Comparison of ENCODE assay signal across 12 mouse cellular contexts in the genomic region with DNA sequence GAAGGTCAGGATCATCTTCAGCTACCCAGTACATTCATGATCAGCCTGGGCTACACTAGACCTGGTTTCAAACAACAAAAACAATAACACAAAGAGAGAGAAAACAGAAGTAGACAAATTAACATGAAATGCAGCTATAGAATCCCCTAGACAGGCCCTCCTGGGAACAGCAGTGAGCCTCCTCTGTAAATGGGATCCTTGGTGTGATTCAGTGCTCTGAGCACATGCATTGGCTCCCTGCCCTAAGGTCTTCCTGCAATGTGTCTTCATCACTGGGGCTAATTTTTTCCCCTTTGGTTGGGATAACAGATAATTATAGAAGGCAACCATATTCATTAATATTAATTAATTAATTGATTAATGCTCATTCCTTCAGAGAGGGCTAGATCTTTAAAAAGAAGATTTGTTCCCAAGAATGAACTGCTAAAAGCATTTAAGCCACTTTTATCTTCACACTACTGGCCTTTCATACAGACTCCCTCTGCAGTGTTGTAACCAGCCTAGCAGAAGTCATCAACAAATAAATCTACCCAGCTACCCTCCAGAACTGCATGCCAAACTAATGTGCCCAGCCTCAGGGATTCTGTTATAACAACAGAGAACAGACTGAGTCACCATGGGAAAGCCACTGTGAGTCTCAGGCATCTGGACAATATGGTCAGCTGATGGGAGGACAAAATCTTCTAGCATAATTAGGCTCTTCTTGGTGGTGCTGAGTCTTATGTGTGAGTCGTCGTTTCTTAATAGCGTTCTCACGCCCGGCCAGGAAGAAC. TPM values are rescaled to one million over a fixed set of nuclear protein-coding genes. Genes with fewer than 3 reads are reported as not detected.
DNase-seq lines count a peak whose midpoint lies in the region.
"Had no signal": no experiment of that assay in that cellular context is flagged by ENCODE, and none has a peak within 500 bp of the region (broad histone marks: within the 10 kb centered on the region; RNA-seq: fewer than 3 reads in every experiment).

No protein-coding gene starts in this region.

- peak; percentile 59 for DNase-seq in adrenal gland, adult 2 months
- no peak for DNase-seq in adrenal gland, postnatal 25 days
- DNase-seq in adrenal gland, postnatal 36 days, result peak; percentile 32 to 52
- no peak for DNase-seq in adrenal gland, adult 8-10 months
- DNase-seq in 3T3-L1 (ENCODE audit: low read depth, low spot score), result peak; percentile 82
- DNase-seq in layer of hippocampus, postnatal 10 days (ENCODE audit: low spot score in 2 of 2), result no peak
- DNase-seq: cerebellum, adult 11-12 months; cerebellum, adult 2 months; cerebellum, adult 9-10 months; cerebellum, postnatal 10 days; cerebellum, postnatal 25 days; forebrain, postnatal 0 days had no signal

RNA-seq across cellular contexts. Expression of a gene that starts 6.4 kb away (rescaled TPM):
- 10 to 100 TPM in 1 of 2 experiments, 1 to 10 TPM in 1; 7.8 to 13.8 TPM for total RNA-seq in adrenal gland, adult 2 months (2021)
- 7.4 and 9.2 TPM in 2 replicates for polyA plus RNA-seq in adrenal gland, adult 2 months (2012; rRNA removed)
- total RNA-seq in adrenal gland, postnatal 25 days (2021), result 6.9 and 10.4 TPM in 2 replicates
- 1 to 10 TPM; 7.3 to 7.4 TPM for total RNA-seq in adrenal gland, postnatal 36 days (2021)
- total RNA-seq in adrenal gland, adult 8-10 months (2022), result 10 to 100 TPM; 16.5 to 25.6 (median 19.5) TPM
- total RNA-seq in layer of hippocampus, postnatal 10 days (2021), result 100 to 1,000 TPM; 169 to 174 TPM

RNA-seq across cellular contexts. Expression of a gene that starts 20.1 kb away (rescaled TPM):
- total RNA-seq in adrenal gland, adult 2 months (2021), result 10 to 100 TPM; 81.4 to 86.1 TPM
- 8.4 and 9.1 TPM in 2 replicates for polyA plus RNA-seq in adrenal gland, adult 2 months (2012; rRNA removed)
- 75.2 and 95.7 TPM in 2 replicates for total RNA-seq in adrenal gland, postnatal 25 days (2021)
- total RNA-seq in adrenal gland, postnatal 36 days (2021), result 10 to 100 TPM; 71.1 to 92.2 TPM
- 10 to 100 TPM; 73.5 to 99.8 (median 89.0) TPM for total RNA-seq in adrenal gland, adult 8-10 months (2022)
- total RNA-seq in layer of hippocampus, postnatal 10 days (2021), result 10 to 100 TPM; 20.8 to 23.0 TPM

RNA-seq across cellular contexts. Expression of a gene that starts 20.3 kb away (rescaled TPM):
- total RNA-seq in adrenal gland, adult 2 months (2021), result 10 to 100 TPM; 16.8 to 22.5 TPM
- polyA plus RNA-seq in adrenal gland, adult 2 months (2012; rRNA removed), result 0.71 and 1.2 TPM in 2 replicates
- total RNA-seq in adrenal gland, postnatal 25 days (2021), result 24.0 and 24.5 TPM in 2 replicates
- total RNA-seq in adrenal gland, postnatal 36 days (2021), result 10 to 100 TPM; 21.8 to 26.3 TPM
- 10 to 100 TPM; 22.5 to 30.3 (median 26.7) TPM for total RNA-seq in adrenal gland, adult 8-10 months (2022)
- total RNA-seq in layer of hippocampus, postnatal 10 days (2021), result 10 to 100 TPM; 10.1 to 13.5 TPM

RNA-seq across cellular contexts. Expression of a gene that starts 35.5 kb away (rescaled TPM):
- 10 to 100 TPM; 20.4 to 35.6 TPM for total RNA-seq in adrenal gland, adult 2 months (2021)
- polyA plus RNA-seq in adrenal gland, adult 2 months (2012; rRNA removed), result 28.0 and 46.2 TPM in 2 replicates
- total RNA-seq in adrenal gland, postnatal 25 days (2021), result 30.8 and 35.1 TPM in 2 replicates
- 10 to 100 TPM; 28.4 to 31.4 TPM for total RNA-seq in adrenal gland, postnatal 36 days (2021)
- total RNA-seq in adrenal gland, adult 8-10 months (2022), result 10 to 100 TPM; 32.5 to 34.6 (median 32.9) TPM
- 10 to 100 TPM; 25.6 to 25.7 TPM for total RNA-seq in layer of hippocampus, postnatal 10 days (2021)

RNA-seq across cellular contexts. Expression of a gene that starts 56.9 kb away (rescaled TPM):
- total RNA-seq in adrenal gland, adult 2 months (2021), result 100 to 1,000 TPM; 209 to 250 TPM
- 901 and 1,116 TPM in 2 replicates for polyA plus RNA-seq in adrenal gland, adult 2 months (2012; rRNA removed)
- 190 and 227 TPM in 2 replicates for total RNA-seq in adrenal gland, postnatal 25 days (2021)
- 100 to 1,000 TPM; 231 to 240 TPM for total RNA-seq in adrenal gland, postnatal 36 days (2021)
- 100 to 1,000 TPM; 181 to 218 (median 205) TPM for total RNA-seq in adrenal gland, adult 8-10 months (2022)
- total RNA-seq in layer of hippocampus, postnatal 10 days (2021), result 100 to 1,000 TPM; 107 to 119 TPM

Comparison
In these comparisons a context has a peak if more than half of its experiments do, and no peak if none do; other contexts are left out.
1. DNase-seq: peak in adrenal gland, adult 2 months (single experiment), adrenal gland, postnatal 36 days (2 of 2) and 3T3-L1 (single experiment); none in adrenal gland, postnatal 25 days (single experiment), adrenal gland, adult 8-10 months (single experiment) and layer of hippocampus, postnatal 10 days (0 of 2).
2. RNA of a gene that starts 6.4 kb away (total RNA-seq): 169 to 174 TPM in layer of hippocampus, postnatal 10 days; 16.5 to 25.6 TPM in adrenal gland, adult 8-10 months, 7.8 to 13.8 TPM in adrenal gland, adult 2 months, 6.9 to 10.4 TPM in adrenal gland, postnatal 25 days and 7.3 to 7.4 TPM in adrenal gland, postnatal 36 days; every median in the first group is over 4 times any median in the second.